Mouse (Mus musculus) myocyte (in vitro differentiated cells): ENCODE data around the gene Poldip3.

Experiments
- MAX ChIP-seq: IDR thresholded peaks from one replicate; pipeline ENCODE4 v1.6.1; 2011; ENCODE audit warnings: low read depth, mild to moderate bottlenecking, control low read depth
- POLR2A ChIP-seq: IDR thresholded peaks from one replicate; pipeline ENCODE4 v1.6.1; 2011; ENCODE audit warnings: low read depth, mild to moderate bottlenecking, control low read depth, moderate library complexity; ENCODE audit not compliant: insufficient read length
- USF1 ChIP-seq: IDR thresholded peaks from one replicate; pipeline ENCODE4 v1.6.1; 2011; ENCODE audit warnings: low read depth, mild to moderate bottlenecking, control low read depth, moderate library complexity

DNA sequence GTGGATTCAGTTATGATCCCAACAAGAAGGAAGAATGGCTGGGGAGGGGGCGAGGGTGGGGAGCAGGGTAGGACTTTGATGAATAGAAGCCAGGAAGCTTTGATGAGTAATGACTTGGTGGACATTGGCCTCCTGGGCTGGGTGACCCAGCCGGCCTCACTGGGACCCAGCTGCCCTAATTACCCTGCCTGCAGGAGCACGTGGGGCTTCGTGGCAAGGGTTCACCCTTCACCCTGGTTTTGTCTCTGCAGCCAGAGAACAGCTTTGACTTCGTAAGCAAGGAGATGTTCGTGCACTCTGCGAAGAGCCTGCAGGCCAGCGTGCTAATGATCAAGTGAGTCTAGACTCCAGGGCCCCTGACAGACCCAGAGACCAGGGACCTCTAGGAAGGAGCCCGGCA is 35.1 kb downstream of the Poldip3 start:
- TF ChIP-seq MAX (no peak), POLR2A (no peak), USF1 (no peak)
